Mouse (Mus musculus): ENCODE measurements around the gene Hba-a1. TPM values are rescaled to one million over a fixed set of nuclear protein-coding genes. Genes with fewer than 3 reads are reported as not detected.

The Hba-a1 gene
- polyA plus RNA-seq (2014; fragmentation: Illumina TruSeq; extraction: RNeasy Lipid Tissue Mini Kit (QIAGEN cat#74804); ENCODE audit: low read depth, low replicate concordance): 1,070 TPM

DNA sequence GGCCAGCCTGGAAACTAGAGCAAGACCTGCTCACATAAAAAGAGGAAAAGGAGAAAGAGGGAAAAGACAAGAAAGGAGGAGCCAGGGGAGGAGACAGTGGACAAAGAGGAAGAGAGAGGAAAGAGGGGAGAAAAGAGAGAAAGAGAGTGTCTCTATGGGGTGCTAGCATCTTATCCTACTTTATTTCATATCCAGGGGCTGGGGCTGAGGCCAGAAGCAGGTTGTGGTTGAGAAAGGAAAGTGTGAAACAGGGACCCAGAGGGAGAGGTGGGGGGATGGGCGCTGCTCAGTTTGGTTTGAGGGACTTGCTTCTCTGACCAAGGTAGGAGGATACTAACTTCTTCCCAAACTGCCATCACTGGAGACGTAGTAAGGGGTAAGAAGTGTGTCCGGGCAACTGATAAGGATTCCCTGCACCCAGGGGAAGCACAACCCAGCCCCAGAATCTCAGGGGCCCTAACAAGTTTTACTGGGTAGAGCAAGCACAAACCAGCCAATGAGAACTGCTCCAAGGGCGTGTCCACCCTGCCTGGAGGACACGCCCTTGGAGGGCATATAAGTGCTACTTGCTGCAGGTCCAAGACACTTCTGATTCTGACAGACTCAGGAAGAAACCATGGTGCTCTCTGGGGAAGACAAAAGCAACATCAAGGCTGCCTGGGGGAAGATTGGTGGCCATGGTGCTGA is at the start of gene Hba-a1:
Hba-a1 (plus strand) TSS at position 421 of the 687 bp plus-strand sequence.

DNA sequence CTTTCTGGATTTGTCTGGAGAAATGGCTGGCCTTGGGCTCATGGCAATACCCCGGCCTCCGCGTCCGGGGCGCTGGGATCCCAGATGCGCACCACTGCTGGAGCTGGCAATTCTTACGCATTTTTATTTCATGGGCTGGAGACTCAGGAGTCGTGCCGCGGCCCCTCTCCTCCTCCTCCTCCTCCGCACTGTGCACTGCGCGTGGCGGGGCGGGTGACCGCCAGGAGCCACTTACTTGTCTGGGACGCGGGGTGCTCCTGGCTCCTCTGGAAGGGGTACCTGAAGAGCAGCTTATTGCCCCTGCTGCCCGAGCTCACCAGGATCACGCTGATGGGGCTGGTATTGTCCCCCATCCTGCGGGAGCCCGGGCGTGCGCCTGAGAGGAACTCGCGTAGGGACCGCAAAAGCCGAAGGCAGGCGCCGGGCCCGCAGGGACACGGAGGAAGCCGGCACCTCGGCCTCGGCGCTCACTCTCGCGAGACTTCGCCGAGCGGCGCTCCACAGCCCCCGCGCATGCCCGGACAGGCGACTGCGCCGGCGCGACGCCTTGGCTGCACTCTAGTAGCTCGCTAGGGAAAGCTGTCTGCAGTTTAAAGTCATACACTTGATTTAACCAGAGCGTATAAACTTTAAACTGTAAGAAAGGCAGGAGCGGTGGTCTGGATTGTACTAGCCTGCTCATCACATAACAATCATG is 16.0 kb upstream of the Hba-a1 start, which contains the start of gene Nprl3:
Nprl3 (minus strand) TSS at position 520 of the 697 bp plus-strand sequence.

DNA sequence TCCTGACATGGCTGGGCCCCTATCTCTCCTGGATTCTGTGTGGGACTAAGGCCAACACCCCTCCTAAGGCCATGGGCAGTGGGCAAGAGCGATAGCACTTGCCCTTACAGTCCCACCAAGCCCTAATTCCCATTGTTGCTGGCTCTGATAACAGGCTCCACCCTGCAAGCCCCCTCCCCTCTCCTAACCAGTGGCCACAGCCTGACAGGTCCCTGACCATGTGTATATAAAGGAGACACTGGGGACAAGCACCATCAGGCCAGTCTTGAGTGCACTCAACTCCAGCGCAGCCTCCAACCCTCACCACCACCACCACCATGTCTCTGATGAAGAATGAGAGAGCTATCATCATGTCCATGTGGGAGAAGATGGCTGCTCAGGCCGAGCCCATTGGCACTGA is 7.0 kb upstream of the Hba-a1 start, which contains the start of gene Hba-x:
Hba-x (plus strand) TSS at position 54 of the 400 bp plus-strand sequence.

DNA sequence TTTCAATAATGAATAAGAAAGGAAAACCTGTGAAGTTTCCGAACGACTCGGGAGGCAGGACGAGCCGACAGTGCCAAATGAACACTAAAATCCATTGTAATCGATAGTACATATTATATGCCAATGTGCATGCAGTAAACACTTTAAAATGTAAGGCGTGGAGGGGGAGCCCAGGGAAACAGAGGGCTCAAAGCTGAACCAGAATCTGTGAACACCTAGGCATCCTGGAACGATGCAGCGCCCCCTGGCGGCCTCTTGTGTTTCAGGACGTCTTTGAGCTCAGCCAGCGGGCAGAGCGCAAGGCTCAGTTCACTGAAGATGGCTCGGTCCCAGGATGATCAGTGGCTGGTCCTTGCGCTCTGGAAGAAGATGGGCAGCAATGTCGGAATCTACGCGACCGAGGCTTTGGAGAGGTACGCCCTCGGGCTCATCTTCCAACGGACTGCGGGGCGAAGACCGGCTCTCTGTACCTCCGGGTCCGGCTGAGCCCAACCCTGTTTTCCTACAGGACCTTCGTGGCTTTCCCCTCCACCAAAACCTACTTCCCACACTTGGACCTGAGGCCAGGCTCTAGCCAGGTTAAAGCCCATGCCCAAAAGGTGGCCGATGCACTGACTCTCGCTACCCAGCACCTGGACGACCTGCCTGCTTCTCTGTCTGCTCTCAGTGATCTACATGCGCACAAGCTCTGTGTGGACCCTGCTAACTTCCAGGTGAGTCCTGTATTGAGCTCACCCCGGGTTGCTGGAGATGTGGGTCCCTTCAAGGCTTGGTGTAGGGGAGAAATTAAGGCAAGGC is 3.6 kb downstream of the Hba-a1 start, which contains the start of gene Hbq1b:
Hbq1b (plus strand) TSS at position 271 of the 798 bp plus-strand sequence.

DNA sequence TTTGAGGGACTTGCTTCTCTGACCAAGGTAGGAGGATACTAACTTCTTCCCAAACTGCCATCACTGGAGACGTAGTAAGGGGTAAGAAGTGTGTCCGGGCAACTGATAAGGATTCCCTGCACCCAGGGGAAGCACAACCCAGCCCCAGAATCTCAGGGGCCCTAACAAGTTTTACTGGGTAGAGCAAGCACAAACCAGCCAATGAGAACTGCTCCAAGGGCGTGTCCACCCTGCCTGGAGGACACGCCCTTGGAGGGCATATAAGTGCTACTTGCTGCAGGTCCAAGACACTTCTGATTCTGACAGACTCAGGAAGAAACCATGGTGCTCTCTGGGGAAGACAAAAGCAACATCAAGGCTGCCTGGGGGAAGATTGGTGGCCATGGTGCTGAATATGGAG is 12.9 kb downstream of the Hba-a1 start, which contains the start of gene Hba-a2:
Hba-a2 (plus strand) TSS at position 287 of the 400 bp plus-strand sequence.

DNA sequence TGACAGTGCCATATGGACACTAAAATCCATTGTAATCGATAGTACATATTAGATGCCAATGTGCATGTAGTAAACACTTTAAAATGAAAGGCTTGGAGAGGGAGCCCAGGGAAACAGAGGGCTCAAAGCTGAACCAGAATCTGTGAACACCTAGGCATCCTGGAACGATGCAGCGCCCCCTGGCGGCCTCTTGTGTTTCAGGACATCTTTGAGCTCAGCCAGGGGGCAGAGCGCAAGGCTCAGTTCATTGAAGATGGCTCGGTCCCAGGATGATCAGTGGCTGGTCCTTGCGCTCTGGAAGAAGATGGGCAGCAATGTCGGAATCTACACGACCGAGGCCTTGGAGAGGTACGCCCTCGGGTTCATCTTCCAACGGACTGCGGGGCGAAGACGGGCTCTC is 16.6 kb downstream of the Hba-a1 start, which contains the start of gene Hbq1a:
Hbq1a (plus strand) TSS at position 205 of the 400 bp plus-strand sequence.

Other genes with a start within 250 kb of the Hba-a1 start
- 0.55 TPM for gene Il9r, start 83.2 kb upstream of the Hba-a1 start, polyA plus RNA-seq (2014; fragmentation: Illumina TruSeq; extraction: RNeasy Lipid Tissue Mini Kit (QIAGEN cat#74804); ENCODE audit: low read depth, low replicate concordance)
- 16.7 TPM for gene Snrnp25, start 78.1 kb upstream of the Hba-a1 start, polyA plus RNA-seq (2014; fragmentation: Illumina TruSeq; extraction: RNeasy Lipid Tissue Mini Kit (QIAGEN cat#74804); ENCODE audit: low read depth, low replicate concordance)
- 39.0 TPM for gene Rhbdf1, start 61.2 kb upstream of the Hba-a1 start, polyA plus RNA-seq (2014; fragmentation: Illumina TruSeq; extraction: RNeasy Lipid Tissue Mini Kit (QIAGEN cat#74804); ENCODE audit: low read depth, low replicate concordance)
- 38.6 TPM for gene Mpg, start 57.0 kb upstream of the Hba-a1 start, polyA plus RNA-seq (2014; fragmentation: Illumina TruSeq; extraction: RNeasy Lipid Tissue Mini Kit (QIAGEN cat#74804); ENCODE audit: low read depth, low replicate concordance)
- 46.6 TPM for gene Nprl3, start 15.8 kb upstream of the Hba-a1 start, polyA plus RNA-seq (2014; fragmentation: Illumina TruSeq; extraction: RNeasy Lipid Tissue Mini Kit (QIAGEN cat#74804); ENCODE audit: low read depth, low replicate concordance)
- gene Hba-x, start 7.1 kb upstream of the Hba-a1 start, polyA plus RNA-seq (2014; fragmentation: Illumina TruSeq; extraction: RNeasy Lipid Tissue Mini Kit (QIAGEN cat#74804); ENCODE audit: low read depth, low replicate concordance): not detected
- not detected for gene Hbq1b, start 3.5 kb downstream of the Hba-a1 start, polyA plus RNA-seq (2014; fragmentation: Illumina TruSeq; extraction: RNeasy Lipid Tissue Mini Kit (QIAGEN cat#74804); ENCODE audit: low read depth, low replicate concordance)
- 1,858 TPM for gene Hba-a2, start 13.0 kb downstream of the Hba-a1 start, polyA plus RNA-seq (2014; fragmentation: Illumina TruSeq; extraction: RNeasy Lipid Tissue Mini Kit (QIAGEN cat#74804); ENCODE audit: low read depth, low replicate concordance)
- gene Hbq1a, start 16.6 kb downstream of the Hba-a1 start, polyA plus RNA-seq (2014; fragmentation: Illumina TruSeq; extraction: RNeasy Lipid Tissue Mini Kit (QIAGEN cat#74804); ENCODE audit: low read depth, low replicate concordance): not detected
- gene Sh3pxd2b, start 64.3 kb downstream of the Hba-a1 start, polyA plus RNA-seq (2014; fragmentation: Illumina TruSeq; extraction: RNeasy Lipid Tissue Mini Kit (QIAGEN cat#74804); ENCODE audit: low read depth, low replicate concordance): 10.1 TPM
- gene Ubtd2, start 171.9 kb downstream of the Hba-a1 start, polyA plus RNA-seq (2014; fragmentation: Illumina TruSeq; extraction: RNeasy Lipid Tissue Mini Kit (QIAGEN cat#74804); ENCODE audit: low read depth, low replicate concordance): 14.0 TPM
- gene Efcab9, start 248.6 kb downstream of the Hba-a1 start, polyA plus RNA-seq (2014; fragmentation: Illumina TruSeq; extraction: RNeasy Lipid Tissue Mini Kit (QIAGEN cat#74804); ENCODE audit: low read depth, low replicate concordance): 3.1 TPM
- 7.2 TPM for gene Stk10, start 249.8 kb downstream of the Hba-a1 start, polyA plus RNA-seq (2014; fragmentation: Illumina TruSeq; extraction: RNeasy Lipid Tissue Mini Kit (QIAGEN cat#74804); ENCODE audit: low read depth, low replicate concordance)

Data from adipose tissue, adult 10 weeks (tissue).